Mouse (Mus musculus): ENCODE results near the gene Caln1.

DNA sequence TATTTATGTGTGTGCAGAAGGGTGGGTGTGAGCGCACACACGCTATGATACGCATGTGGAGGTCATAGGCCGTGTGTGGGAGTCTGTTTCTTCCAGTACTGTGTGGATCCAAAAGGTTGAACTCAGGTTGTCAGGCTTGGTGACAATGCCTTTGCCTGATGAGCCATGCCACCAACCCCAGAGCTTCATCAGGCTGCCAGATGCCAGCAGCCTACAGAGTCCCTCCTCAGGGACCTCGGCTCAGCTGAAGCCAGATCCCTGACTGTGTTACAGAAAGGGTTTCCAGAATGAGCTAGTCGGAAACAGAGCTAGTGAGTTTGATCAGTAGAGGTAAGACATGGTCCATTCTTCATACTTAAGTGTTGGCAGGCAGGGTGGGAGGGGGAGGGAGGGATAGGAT is 25.9 kb downstream of the Caln1 start:
- no peak for TF ChIP-seq CTCF (IDR thresholded peaks at IDR 0.05; ENCODE audit: extremely low read depth, insufficient read length, insufficient replicate concordance, low read depth, low read length)
- TF ChIP-seq POLR2A (IDR thresholded peaks at IDR 0.05; ENCODE audit: low read depth, low read length) = no peak
